In genomic region chr8:119035126-119035525, GRCm38 (mm10) we compare ENCODE assay signal across 10 mouse cellular contexts.
DNase-seq lines count a peak whose midpoint lies in the region; ATAC-seq and TF ChIP-seq lines count a peak whose summit lies in the region.
"Had no signal": no experiment of that assay in that cellular context is flagged by ENCODE, and none has a peak within 500 bp of the region (broad histone marks: within the 10 kb centered on the region; RNA-seq: fewer than 3 reads in every experiment).

No protein-coding gene starts in this region.

- no peak for TF ChIP-seq CTCF in liver, postnatal 0 days (IDR thresholded peaks at IDR 0.05; ENCODE audit: low read depth)

- DNase-seq in adipocyte (ENCODE audit: low spot score): peak; percentile 2
- DNase-seq in cerebellum, adult 11 months: peak; percentile 83
- DNase-seq in layer of hippocampus, adult 11-12 months (ENCODE audit: low spot score): peak; percentile 84
- peak; percentile 47 to 80 for DNase-seq in left cerebral cortex, postnatal 25 days (ENCODE audit: low spot score in 2 of 2)
- no peak for DNase-seq in spleen, postnatal 36 days (ENCODE audit: low spot score in 2 of 2)
- no peak for DNase-seq in embryonic facial prominence, embryonic 10.5 days (ENCODE audit: low spot score)
- no peak for DNase-seq in liver, postnatal 0 days
- DNase-seq: adrenal gland, postnatal 10 days; kidney, postnatal 36 days had no signal

- H3K4me1 ChIP-seq in embryonic facial prominence, embryonic 10.5 days: no peaks in the 10 kb centered on the region
- no peaks in the 10 kb centered on the region for H3K4me1 ChIP-seq in liver, postnatal 0 days (ENCODE audit: insufficient read depth)

- H3K9me3 ChIP-seq in embryonic facial prominence, embryonic 10.5 days: peaks cover 7% of the 10 kb centered on the region; the same call in 1 of the 2 replicates
- H3K9me3 ChIP-seq in liver, postnatal 0 days (ENCODE audit: low read length): peaks cover 5% of the 10 kb centered on the region; the same call in 1 of the 2 replicates

- H3K9ac ChIP-seq in liver, postnatal 0 days (replicated peaks): no peak overlapping the region
- H3K9ac ChIP-seq: hindbrain, embryonic 14.5 days had no signal

- intact Hi-C loops in left cerebral cortex, postnatal 25 days (cut with DNase I): no loop called here

- H3K36me3 ChIP-seq in embryonic facial prominence, embryonic 10.5 days (replicated peaks): no peaks in the 10 kb centered on the region
- no peaks in the 10 kb centered on the region for H3K36me3 ChIP-seq in liver, postnatal 0 days (replicated peaks; ENCODE audit: insufficient read depth, low read length)

- H3K27ac ChIP-seq in embryonic facial prominence, embryonic 10.5 days (replicated peaks): no peak overlapping the region
- no peak overlapping the region for H3K27ac ChIP-seq in liver, postnatal 0 days (ENCODE audit: low read depth)
- H3K27ac ChIP-seq: hindbrain, embryonic 14.5 days had no signal

- ATAC-seq in liver, postnatal 0 days: no peak

- WGBS in embryonic facial prominence, embryonic 10.5 days: 90% methylated on average over 7 of the region's 7 CpGs
- WGBS in liver, postnatal 0 days (ENCODE audit: insufficient replicate concordance): 85% methylated on average over 7 of the region's 7 CpGs

- no peak for TF ChIP-seq EP300 in liver, postnatal 0 days (IDR thresholded peaks at IDR 0.05; ENCODE audit: low read depth)

- H3K4me3 ChIP-seq in embryonic facial prominence, embryonic 10.5 days: no peak overlapping the region
- no peak overlapping the region for H3K4me3 ChIP-seq in liver, postnatal 0 days (ENCODE audit: low read depth, low read length)

- H3K4me2 ChIP-seq in liver, postnatal 0 days (ENCODE audit: low read depth, low read length): no peak overlapping the region
- H3K4me2 ChIP-seq: hindbrain, embryonic 14.5 days had no signal

- no peaks in the 10 kb centered on the region for H3K27me3 ChIP-seq in embryonic facial prominence, embryonic 10.5 days (replicated peaks; ENCODE audit: low read depth, poor library complexity, severe bottlenecking)
- H3K27me3 ChIP-seq in liver, postnatal 0 days (ENCODE audit: insufficient read depth, low read length): no peaks in the 10 kb centered on the region

Comparison
In these comparisons a context has a peak if more than half of its experiments do, and no peak if none do; other contexts are left out.
1. DNase-seq: peak in adipocyte (single experiment), cerebellum, adult 11 months (single experiment), layer of hippocampus, adult 11-12 months (single experiment) and left cerebral cortex, postnatal 25 days (2 of 2); none in spleen, postnatal 36 days (0 of 2), embryonic facial prominence, embryonic 10.5 days (single experiment) and liver, postnatal 0 days (single experiment).